Mouse (Mus musculus) ES-Bruce4 (cell line): Measurements from ENCODE around the gene Invs. TPM values are rescaled to one million over a fixed set of nuclear protein-coding genes. Genes with fewer than 3 reads are reported as not detected.

Source experiments
- H3K27ac ChIP-seq: 2 replicates; pipeline ENCODE4 v1.5.1; 2012; ENCODE audit warnings: low read length, inconsistent platforms; ENCODE audit not compliant: insufficient read depth
- H3K27me3 ChIP-seq: 2 replicates; pipeline ENCODE4 v1.6.1; 2012; ENCODE audit warnings: mild to moderate bottlenecking, low read length, inconsistent platforms; ENCODE audit not compliant: control insufficient read depth, poor library complexity, insufficient read depth, severe bottlenecking
- H3K36me3 ChIP-seq: 2 replicates; pipeline ENCODE4 v1.6.1; 2012; ENCODE audit warnings: inconsistent platforms, mild to moderate bottlenecking, low read length, moderate library complexity; ENCODE audit not compliant: control insufficient read depth, poor library complexity, insufficient read depth, severe bottlenecking
- H3K4me1 ChIP-seq: one replicate; pipeline ENCODE4 v1.8.1; 2011; ENCODE audit warnings: low read length; ENCODE audit not compliant: control insufficient read depth, insufficient read depth
- H3K4me3 ChIP-seq: 2 replicates; pipeline ENCODE4 v1.5.1; 2011; ENCODE audit warnings: low read depth, mild to moderate bottlenecking, low read length
- H3K9ac ChIP-seq: 2 replicates; pipeline ENCODE4 v1.6.1; 2012; ENCODE audit warnings: low read depth, mild to moderate bottlenecking, inconsistent platforms; ENCODE audit not compliant: poor library complexity, severe bottlenecking
- H3K9me3 ChIP-seq: replicated peaks from 2 replicates; pipeline ENCODE4 v1.6.1; 2012; ENCODE audit warnings: mild to moderate bottlenecking, low read length, inconsistent platforms; ENCODE audit not compliant: control insufficient read depth, poor library complexity, insufficient read depth, severe bottlenecking
- CTCF ChIP-seq: IDR thresholded peaks from one replicate; pipeline ENCODE4 v1.8.1; 2011; ENCODE audit warnings: low read depth, low read length
- EP300 ChIP-seq: IDR thresholded peaks from 2 replicates; pipeline ENCODE4 v1.6.1; 2011; ENCODE audit warnings: low read depth, low read length; ENCODE audit not compliant: insufficient read depth
- POLR2A ChIP-seq: IDR thresholded peaks from one replicate; pipeline ENCODE4 v1.8.1; 2011; ENCODE audit warnings: low read length; ENCODE audit not compliant: insufficient read depth
- polyA plus RNA-seq: library from polyadenylated mRNA; stranded (reverse); fragments of >200 nt; gene quantifications from 2 replicates; pipeline ENCODE4 v1.2.4, GENCODE M21; 2011; ENCODE audit warnings: low read depth; ENCODE audit not compliant: missing spikeins, insufficient read depth, insufficient read length

Invs gene
- polyA plus RNA-seq, 1 experiment = 2.5 TPM

GRCm38 (mm10) chr4:48253266-48253665 lies 26.3 kb upstream of the Invs start:
- Histone ChIP-seq H3K9me3 (no peaks in the 10 kb centered on the region), H3K4me3 (no peak overlapping the region), H3K36me3 (no peaks in the 10 kb centered on the region), H3K27me3 (no peaks in the 10 kb centered on the region), H3K9ac (no peak overlapping the region), H3K27ac (no peak overlapping the region), H3K4me1 (no peaks in the 10 kb centered on the region)
- no peak for TF ChIP-seq POLR2A
- no peak for TF ChIP-seq EP300
- no peak for TF ChIP-seq CTCF

- Histone ChIP-seq H3K9ac (no peak overlapping the region), H3K4me3 (no peak overlapping the region), H3K36me3 (no peaks in the 10 kb centered on the region), H3K4me1 (no peaks in the 10 kb centered on the region), H3K27ac (no peak overlapping the region), H3K9me3 (no peaks in the 10 kb centered on the region), H3K27me3 (no peaks in the 10 kb centered on the region)
- TF ChIP-seq EP300 (no peak), POLR2A (no peak), CTCF (no peak)
Observed at GRCm38 (mm10) chr4:48258045-48258444, 21.5 kb upstream of the Invs start.

GRCm38 (mm10) chr4:48267683-48268082 lies 11.9 kb upstream of the Invs start:
- Histone ChIP-seq H3K9me3 (no peaks in the 10 kb centered on the region), H3K4me1 (no peaks in the 10 kb centered on the region), H3K27me3 (no peaks in the 10 kb centered on the region; the same call in 1 of the 2 replicates), H3K36me3 (no peaks in the 10 kb centered on the region), H3K4me3 (no peak overlapping the region), H3K9ac (no peak overlapping the region), H3K27ac (no peak overlapping the region)
- no peak for TF ChIP-seq EP300
- TF ChIP-seq POLR2A = no peak
- no peak for TF ChIP-seq CTCF

GRCm38 (mm10) chr4:48268127-48268526 lies 11.4 kb upstream of the Invs start:
- no peaks in the 10 kb centered on the region for H3K36me3 ChIP-seq
- no peak overlapping the region for H3K27ac ChIP-seq
- no peaks in the 10 kb centered on the region; the same call in 1 of the 2 replicates for H3K27me3 ChIP-seq
- no peak overlapping the region for H3K9ac ChIP-seq
- H3K4me3 ChIP-seq = no peak overlapping the region
- no peaks in the 10 kb centered on the region for H3K4me1 ChIP-seq
- H3K9me3 ChIP-seq = no peaks in the 10 kb centered on the region
- TF ChIP-seq POLR2A (no peak), EP300 (no peak), CTCF (no peak)

GRCm38 (mm10) chr4:48270532-48270931 lies 9.0 kb upstream of the Invs start:
- Histone ChIP-seq H3K4me3 (no peak overlapping the region), H3K27me3 (no peaks in the 10 kb centered on the region; the same call in 1 of the 2 replicates), H3K27ac (no peak overlapping the region), H3K9ac (no peak overlapping the region), H3K36me3 (no peaks in the 10 kb centered on the region), H3K4me1 (no peaks in the 10 kb centered on the region), H3K9me3 (no peaks in the 10 kb centered on the region)
- TF ChIP-seq POLR2A (no peak), EP300 (no peak), CTCF (no peak)

GRCm38 (mm10) chr4:48271838-48272237 lies 7.7 kb upstream of the Invs start:
- Histone ChIP-seq H3K27ac (no peak overlapping the region), H3K27me3 (no peaks in the 10 kb centered on the region; the same call in 1 of the 2 replicates), H3K4me1 (no peaks in the 10 kb centered on the region), H3K9me3 (no peaks in the 10 kb centered on the region), H3K36me3 (no peaks in the 10 kb centered on the region), H3K4me3 (no peak overlapping the region), H3K9ac (no peak overlapping the region)
- TF ChIP-seq EP300 (0 out of 2 replicates have a peak, but pooled peaks have one; percentile 36), POLR2A (no peak), CTCF (no peak)
